Mouse (Mus musculus) yolk sac, embryonic 10.5 days (tissue): ENCODE results near the gene Milr1.
"Not testable (repeated sequence)": the region's sequence is repeated elsewhere in the genome, so short reads cannot be mapped to it uniquely, and the experiment has no call there.

Source experiments
- DNase-seq: peaks from one replicate; pipeline ENCODE4 v3.0.0-alpha.2; 2017; ENCODE audit warnings: low spot score

The Milr1 gene

DNA sequence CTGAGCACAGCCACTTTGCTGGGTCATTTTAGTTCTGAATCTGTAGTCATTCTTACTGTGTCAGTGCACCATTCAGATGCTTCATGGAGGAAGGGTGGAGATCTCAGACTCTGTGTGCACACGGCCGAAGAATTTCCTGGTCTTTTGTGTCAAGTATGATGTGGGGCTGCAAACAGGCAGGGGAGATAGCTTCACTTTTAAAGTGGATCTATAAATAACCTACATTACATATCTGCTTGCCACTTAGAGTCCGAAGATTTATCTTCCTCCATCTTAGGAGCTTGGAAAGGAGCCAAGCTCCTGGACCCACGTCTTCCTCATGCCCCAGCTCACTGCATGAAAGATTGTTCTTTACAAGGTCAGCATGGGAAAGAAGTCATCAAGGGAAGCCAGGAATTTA lies 20.3 kb upstream of the Milr1 start:
- DNase-seq: no peak

DNA sequence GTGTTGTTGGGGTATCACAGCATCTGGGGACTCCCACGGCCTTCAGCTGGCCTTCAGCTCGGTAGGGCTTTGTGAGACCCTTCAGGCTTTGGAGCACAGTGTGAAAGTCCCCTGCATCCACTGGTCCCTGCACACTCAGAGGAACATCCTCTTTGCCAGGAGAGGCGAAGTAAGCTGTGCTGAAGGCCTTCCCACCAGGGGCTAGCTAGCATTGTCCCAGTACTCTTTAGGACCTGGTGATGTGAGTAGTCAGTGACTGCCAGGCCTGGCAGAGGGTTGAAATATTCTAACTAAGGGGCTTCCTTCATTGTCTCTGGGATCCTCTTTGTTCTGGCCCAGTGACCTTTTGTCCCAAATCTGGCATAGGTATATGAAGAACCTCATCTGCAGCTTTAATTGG lies 14.4 kb upstream of the Milr1 start:
- DNase-seq: no peak

- no peak for DNase-seq
Measured at GRCm38 (mm10) chr11:106737178-106737621, 13.8 kb upstream of the Milr1 start.

DNA sequence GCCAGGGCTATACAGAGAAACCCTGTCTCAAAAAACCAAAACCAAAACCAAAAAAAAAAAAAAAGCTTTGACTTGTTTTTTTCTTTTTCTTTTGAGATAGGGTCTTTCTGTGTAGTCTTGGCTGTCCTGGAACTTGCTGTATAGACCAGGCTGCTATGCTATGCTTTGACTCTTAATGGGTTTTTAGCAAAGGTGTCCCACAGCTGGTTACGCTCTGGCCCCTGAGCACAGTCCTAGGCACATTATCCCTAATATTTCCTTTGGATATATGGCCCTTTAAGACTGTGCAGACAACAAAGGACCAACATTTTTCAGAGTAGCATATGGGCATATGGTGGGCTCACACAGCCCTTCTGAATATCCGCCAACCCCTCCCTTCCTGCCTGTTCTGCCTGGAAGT lies 11.9 kb upstream of the Milr1 start:
- no peak for DNase-seq

DNA sequence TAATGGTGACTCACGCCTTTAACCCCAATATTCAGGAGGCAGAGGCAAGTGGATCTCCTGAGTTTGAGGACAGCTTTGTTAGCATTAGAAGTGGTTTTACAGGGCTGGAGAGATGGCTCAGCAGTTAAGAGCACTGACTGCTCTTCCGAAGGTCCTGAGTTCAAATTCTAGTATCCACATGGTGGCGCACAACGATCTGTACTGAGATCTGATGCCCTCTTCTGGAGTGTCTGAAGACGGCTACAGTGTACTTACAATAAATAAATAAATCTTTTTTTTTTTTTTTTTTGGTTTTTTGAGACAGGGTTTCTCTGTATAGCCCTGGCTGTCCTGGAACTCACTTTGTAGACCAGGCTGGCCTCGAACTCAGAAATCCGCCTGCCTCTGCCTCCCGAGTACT lies 10.3 kb upstream of the Milr1 start:
- not testable (repeated sequence) for DNase-seq

GRCm38 (mm10) chr11:106741232-106741631 lies 9.8 kb upstream of the Milr1 start:
- no peak for DNase-seq

DNA sequence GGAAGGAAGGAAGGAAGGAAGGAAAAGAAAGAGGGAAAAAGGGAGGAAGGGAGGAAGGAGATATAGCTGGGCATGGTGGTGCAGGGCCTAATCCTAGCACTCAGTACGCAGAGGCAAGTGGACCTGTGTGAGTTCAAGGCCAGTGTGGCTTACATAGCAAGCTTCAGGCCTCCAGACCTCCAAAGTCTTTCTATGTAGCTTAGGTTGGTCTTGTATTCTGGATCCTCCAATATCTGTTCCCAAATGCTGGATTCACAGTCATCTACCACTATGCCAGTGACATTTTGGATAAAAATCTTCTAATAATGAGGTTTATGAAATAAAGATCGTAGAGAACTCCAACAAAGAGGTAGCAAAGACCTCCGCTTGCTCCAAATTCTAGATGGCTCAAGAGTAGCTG lies 9.2 kb upstream of the Milr1 start:
- DNase-seq: no peak

DNA sequence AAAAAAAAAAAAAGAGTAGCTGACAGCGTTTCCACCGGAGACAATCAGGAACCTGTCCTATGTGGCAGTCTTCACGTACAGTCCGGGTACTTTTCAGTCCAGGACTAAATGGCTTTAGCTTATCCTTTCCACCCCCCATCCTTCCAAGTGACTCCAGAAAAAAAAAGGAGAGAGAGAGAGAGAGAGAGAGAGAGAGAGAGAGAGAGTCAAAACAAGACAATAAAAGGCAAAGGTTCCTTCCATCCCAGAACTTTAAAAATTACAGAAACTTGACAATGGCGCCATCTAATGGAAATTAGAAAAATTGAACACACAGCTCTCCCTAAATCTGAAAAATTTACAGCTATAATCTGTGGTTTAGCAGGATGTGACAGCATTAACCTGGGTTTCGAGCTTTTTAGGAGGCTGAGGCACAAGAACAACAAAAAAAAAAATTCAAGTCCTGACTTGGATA lies 8.6 kb upstream of the Milr1 start:
- DNase-seq: no peak

- no peak for DNase-seq
Measured at GRCm38 (mm10) chr11:106744949-106745348, 6.1 kb upstream of the Milr1 start.

DNA sequence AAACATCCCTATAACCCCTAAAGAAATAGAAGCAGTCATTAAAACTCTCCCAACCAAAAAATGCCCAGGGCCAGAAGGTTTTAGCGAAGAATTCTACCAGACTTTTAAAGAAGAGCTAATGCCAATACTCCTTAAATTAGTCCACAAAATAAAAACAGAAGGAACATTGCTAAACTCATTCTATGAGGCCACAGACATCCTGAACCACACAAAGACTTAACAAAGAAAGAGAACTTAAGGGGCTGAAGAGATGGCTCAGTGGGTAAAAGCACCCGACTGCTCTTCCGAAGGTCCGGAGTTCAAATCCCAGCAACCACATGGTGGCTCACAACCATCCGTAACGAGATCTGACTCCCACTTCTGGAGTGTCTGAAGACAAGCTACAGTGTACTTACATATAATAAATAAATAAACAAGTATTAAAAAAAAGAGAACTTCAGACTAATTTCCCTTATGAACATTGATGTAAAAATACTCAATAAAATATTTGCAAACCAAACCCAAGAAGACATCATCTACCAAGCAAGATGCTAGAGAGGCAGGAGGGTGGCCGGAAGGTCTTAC lies 1.4 kb upstream of the Milr1 start:
- DNase-seq: not testable (repeated sequence)

- no peak for DNase-seq
Measured at GRCm38 (mm10) chr11:106750121-106750751, 790 bp upstream of the Milr1 start, which contains the start of gene Pecam1. Pecam1 (minus strand) TSS chr11:106750628.

DNA sequence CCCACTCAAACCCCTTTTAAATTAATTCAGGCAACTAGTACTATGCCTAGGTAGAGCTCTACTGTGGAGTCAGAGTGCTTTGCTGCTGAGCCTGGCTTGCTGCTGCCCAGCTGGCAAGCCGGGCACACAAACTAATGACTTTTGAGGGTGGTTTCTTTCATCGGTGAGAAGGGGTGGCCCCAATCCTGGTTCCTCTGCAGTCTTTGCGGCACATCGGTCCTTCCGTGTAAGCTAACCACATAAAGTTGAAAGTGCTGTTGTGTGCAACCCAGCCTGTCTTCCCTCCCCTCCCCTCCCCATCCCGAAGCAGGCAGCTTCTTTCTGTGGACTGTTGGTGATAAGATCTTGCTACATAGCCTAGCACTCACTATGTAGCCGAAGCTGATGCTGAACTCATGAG lies 1.1 kb downstream of the Milr1 start:
- DNase-seq: no peak

- DNase-seq: no peak
Measured at GRCm38 (mm10) chr11:106753314-106753713, 2.3 kb downstream of the Milr1 start.

DNA sequence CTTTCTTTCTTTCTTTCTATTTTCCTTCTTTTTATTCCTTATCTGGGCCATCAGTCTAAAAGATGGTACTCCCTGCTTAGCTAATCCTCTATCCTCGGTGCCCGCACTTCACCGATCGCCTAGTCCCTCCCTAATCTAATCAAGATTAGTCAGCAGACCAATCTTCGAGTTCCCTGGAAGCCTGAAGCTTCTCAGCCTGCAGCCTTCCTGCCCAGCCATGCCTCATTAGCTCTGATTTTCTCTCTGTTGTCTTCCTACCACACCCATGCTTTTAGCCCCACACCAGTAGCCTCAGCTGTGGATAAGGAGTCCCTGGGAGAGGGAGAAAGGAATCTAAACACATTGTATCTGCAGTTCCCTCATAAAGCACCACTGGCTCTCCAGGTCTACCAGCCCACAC lies 4.6 kb downstream of the Milr1 start:
- no peak for DNase-seq

DNA sequence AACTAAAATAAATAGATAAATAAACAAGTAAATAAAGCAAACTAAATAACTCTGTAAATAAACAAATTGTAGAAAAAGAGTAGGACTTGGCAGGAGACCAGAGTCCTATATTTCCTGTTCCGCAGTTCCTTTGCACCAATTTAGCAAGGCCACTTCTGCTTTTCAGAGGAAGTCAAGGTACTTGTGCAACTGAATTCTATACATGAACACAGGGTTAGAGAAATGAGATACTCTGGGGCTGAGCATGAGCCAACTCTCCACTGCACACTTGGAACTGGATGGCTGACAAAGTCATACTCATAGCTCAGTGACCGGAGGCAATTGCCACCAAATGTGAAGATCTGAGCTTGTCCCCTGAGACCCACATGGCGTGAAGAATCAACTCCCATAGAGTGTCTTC lies 8.0 kb downstream of the Milr1 start:
- no peak for DNase-seq

- DNase-seq: no peak
Measured at GRCm38 (mm10) chr11:106760511-106760910, 9.5 kb downstream of the Milr1 start.

GRCm38 (mm10) chr11:106762139-106762799 lies 11.2 kb downstream of the Milr1 start:
- no peak for DNase-seq

DNA sequence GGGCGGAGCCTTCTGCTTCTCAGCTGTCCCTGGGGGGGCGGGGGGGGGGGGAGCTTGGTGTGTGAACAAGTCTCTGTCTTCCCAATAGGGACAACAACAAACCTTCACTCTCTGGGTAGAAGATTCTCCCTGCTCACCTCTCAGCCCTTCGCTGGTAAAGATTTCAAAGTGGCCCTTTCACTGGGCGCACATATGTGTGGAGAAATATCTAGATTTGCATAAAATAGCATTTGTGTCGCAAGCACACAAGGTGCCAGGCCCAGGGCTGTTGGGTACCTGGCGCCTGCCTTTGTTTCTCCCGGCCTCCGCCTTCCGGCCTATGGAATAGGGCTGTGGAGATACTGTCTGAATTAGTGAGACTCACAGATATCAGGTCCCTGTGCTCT lies 11.8 kb downstream of the Milr1 start:
- DNase-seq: no peak

DNA sequence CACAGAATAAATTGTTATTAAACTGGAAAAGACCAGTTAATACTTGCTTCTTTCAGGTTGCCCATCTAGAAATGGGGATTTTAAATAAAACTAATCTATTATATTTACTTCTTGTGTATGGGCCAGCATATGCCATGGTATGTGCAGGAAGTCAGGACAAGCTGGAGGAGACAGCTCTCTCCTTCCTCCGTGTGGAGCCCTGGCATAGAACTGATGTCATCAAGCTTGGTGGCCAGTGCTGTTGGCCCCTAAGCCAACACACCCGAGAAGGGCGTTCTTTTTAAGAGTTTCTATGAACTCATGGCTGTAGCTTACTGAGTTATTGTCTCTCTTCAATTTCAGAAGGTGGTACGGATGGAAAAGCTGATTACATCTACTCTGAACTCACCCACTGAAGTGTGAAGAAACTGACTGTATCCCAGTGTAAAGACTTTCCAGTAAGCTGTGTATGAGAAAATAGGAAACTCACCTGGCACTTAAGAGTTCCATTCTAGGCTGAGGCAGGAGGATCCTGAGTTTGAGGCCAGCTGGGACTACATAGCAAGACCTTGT lies 15.7 kb downstream of the Milr1 start:
- no peak for DNase-seq

- DNase-seq: no peak
Measured at GRCm38 (mm10) chr11:106767516-106767915, 16.5 kb downstream of the Milr1 start.

- no peak for DNase-seq
Measured at GRCm38 (mm10) chr11:106770195-106770974, 19.4 kb downstream of the Milr1 start.

DNA sequence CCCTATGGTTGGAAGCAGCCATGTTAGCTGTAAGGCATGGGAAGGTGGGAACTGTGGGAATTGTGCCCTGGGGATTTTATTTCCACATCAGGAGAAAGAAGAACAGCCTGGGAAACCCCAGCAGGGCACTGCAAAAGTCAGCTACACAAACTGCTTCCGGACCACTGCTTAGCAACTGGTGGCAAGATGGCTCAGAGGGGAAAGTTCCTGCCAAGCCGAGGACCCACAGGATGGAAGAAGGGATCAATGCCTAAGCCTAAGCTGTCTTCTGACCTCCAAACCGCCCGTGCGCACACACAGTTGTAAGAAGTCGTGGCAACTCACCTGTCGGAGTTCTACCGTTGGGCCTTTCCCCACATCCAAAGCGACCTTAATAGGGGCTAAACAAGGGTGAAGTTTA lies 22.0 kb downstream of the Milr1 start:
- no peak for DNase-seq
